Mouse (Mus musculus) intestine, postnatal 0 days (tissue): ENCODE measurements at regions not wholly inside any gene's neighbourhood (a gene's known extent, or its start where the extent isn't known, plus 50 kb on each side); places are given as distances from the start of the nearest gene placed in this dataset.

ENCODE experiments used
- ATAC-seq: fragments of 200-750 bp; cut with Nextera tagmentation; 2 replicates; pipeline ENCODE4 v1.8.0; 2017; ENCODE audit warnings: mild to moderate bottlenecking, moderate TSS enrichment, moderate library complexity
- H3K27ac ChIP-seq: fragments of 300-500 bp; sonication (generic); 2 replicates; pipeline ENCODE4 v1.5.1; 2014; ENCODE audit warnings: mild to moderate bottlenecking, low read depth, low read length, moderate library complexity
- H3K27me3 ChIP-seq: fragments of 300-500 bp; sonication (generic); replicated peaks from 2 replicates; pipeline ENCODE4 v1.6.1; 2014; ENCODE audit warnings: low read length, mixed read lengths; ENCODE audit not compliant: control insufficient read depth, insufficient read depth
- H3K36me3 ChIP-seq: fragments of 300-500 bp; sonication (generic); 2 replicates; pipeline ENCODE4 v1.6.1; 2014; ENCODE audit warnings: mild to moderate bottlenecking, moderate library complexity; ENCODE audit not compliant: control insufficient read depth, insufficient read depth
- H3K4me1 ChIP-seq: fragments of 300-500 bp; sonication (generic); replicated peaks from 2 replicates; pipeline ENCODE4 v1.6.1; 2014; ENCODE audit warnings: antibody characterized with exemption, low read length, mixed read lengths; ENCODE audit not compliant: control insufficient read depth, insufficient read depth
- H3K4me2 ChIP-seq: fragments of 300-500 bp; sonication (generic); replicated peaks from 2 replicates; pipeline ENCODE4 v1.6.1; 2014; ENCODE audit warnings: low read depth, mild to moderate bottlenecking, moderate library complexity
- H3K4me3 ChIP-seq: fragments of 300-500 bp; sonication (generic); 2 replicates; pipeline ENCODE4 v1.5.1; 2014; ENCODE audit warnings: low read depth, low read length
- H3K9ac ChIP-seq: fragments of 300-500 bp; sonication (generic); 2 replicates; pipeline ENCODE4 v1.6.1; 2014; ENCODE audit warnings: mild to moderate bottlenecking, low read depth, low read length
- H3K9me3 ChIP-seq: fragments of 300-500 bp; sonication (generic); 2 replicates; pipeline ENCODE4 v1.6.1; 2016; ENCODE audit warnings: mixed run types; ENCODE audit not compliant: control insufficient read depth
- CTCF ChIP-seq: sonication (generic); IDR thresholded peaks from 2 replicates; pipeline ENCODE4 v1.5.1; 2016; ENCODE audit warnings: low read depth, mild to moderate bottlenecking, control low read depth, antibody characterized with exemption, moderate library complexity
- WGBS: fragments of 180-500 bp; shearing (Covaris S2); extraction: QIAGEN DNeasy Blood & Tissue Kit; methylation state at CpG from one replicate; pipeline ENCODE4 v1.1.7; 2014; 5-methylcytosine and 5-hydroxymethylcytosine counted together

GRCm38 (mm10) chr2:179197471-179197870, 244.8 kb upstream of the Cdh4 start:
- Histone ChIP-seq H3K9me3 (no peaks in the 10 kb centered on the region), H3K36me3 (no peaks in the 10 kb centered on the region), H3K4me1 (no peaks in the 10 kb centered on the region), H3K27ac (no peak overlapping the region), H3K4me3 (no peak overlapping the region), H3K9ac (no peak overlapping the region), H3K4me2 (no peak overlapping the region), H3K27me3 (no peaks in the 10 kb centered on the region)
- ATAC-seq = no peak
- 84% methylated on average over 1 of the region's 1 CpGs for WGBS
- TF ChIP-seq CTCF = no peak

GRCm38 (mm10) chr2:179200495-179200894, 241.7 kb upstream of the Cdh4 start:
- Histone ChIP-seq H3K27ac (no peak overlapping the region), H3K4me3 (no peak overlapping the region), H3K9me3 (no peaks in the 10 kb centered on the region), H3K4me2 (no peak overlapping the region), H3K27me3 (no peaks in the 10 kb centered on the region), H3K4me1 (no peaks in the 10 kb centered on the region), H3K9ac (no peak overlapping the region), H3K36me3 (no peaks in the 10 kb centered on the region)
- ATAC-seq = no peak
- TF ChIP-seq CTCF = no peak
- WGBS = 6% methylated on average over 6 of the region's 6 CpGs

- no peak overlapping the region for H3K27ac ChIP-seq
- H3K27me3 ChIP-seq = no peaks in the 10 kb centered on the region
- no peaks in the 10 kb centered on the region for H3K4me1 ChIP-seq
- no peak overlapping the region for H3K9ac ChIP-seq
- no peak for ATAC-seq
- H3K4me2 ChIP-seq = no peak overlapping the region
- H3K4me3 ChIP-seq = no peak overlapping the region
- no peaks in the 10 kb centered on the region for H3K36me3 ChIP-seq
- no peaks in the 10 kb centered on the region for H3K9me3 ChIP-seq
- 80% methylated on average over 10 of the region's 10 CpGs for WGBS
- no peak for TF ChIP-seq CTCF
Observed at GRCm38 (mm10) chr2:179210164-179210805, 231.9 kb upstream of the Cdh4 start.

GRCm38 (mm10) chr2:179216773-179217172, 225.5 kb upstream of the Cdh4 start:
- Histone ChIP-seq H3K36me3 (no peaks in the 10 kb centered on the region), H3K27me3 (no peaks in the 10 kb centered on the region), H3K4me1 (no peaks in the 10 kb centered on the region), H3K9ac (no peak overlapping the region), H3K27ac (no peak overlapping the region), H3K4me2 (no peak overlapping the region), H3K9me3 (no peaks in the 10 kb centered on the region), H3K4me3 (no peak overlapping the region)
- ATAC-seq = no peak
- no peak for TF ChIP-seq CTCF
- WGBS = 50% methylated on average over 2 of the region's 2 CpGs

GRCm38 (mm10) chr2:179228096-179228495, 214.1 kb upstream of the Cdh4 start:
- Histone ChIP-seq H3K9ac (no peak overlapping the region), H3K27me3 (no peaks in the 10 kb centered on the region), H3K27ac (no peak overlapping the region), H3K4me1 (no peaks in the 10 kb centered on the region), H3K4me2 (no peak overlapping the region), H3K9me3 (no peaks in the 10 kb centered on the region), H3K4me3 (no peak overlapping the region), H3K36me3 (no peaks in the 10 kb centered on the region)
- WGBS = 72% methylated on average over 7 of the region's 7 CpGs
- ATAC-seq = no peak
- no peak for TF ChIP-seq CTCF

GRCm38 (mm10) chr2:179231708-179232354, 210.4 kb upstream of the Cdh4 start:
- ATAC-seq = no peak
- Histone ChIP-seq H3K4me2 (no peak overlapping the region), H3K4me3 (no peak overlapping the region), H3K27ac (no peak overlapping the region), H3K27me3 (no peaks in the 10 kb centered on the region), H3K9ac (no peak overlapping the region), H3K4me1 (no peaks in the 10 kb centered on the region), H3K36me3 (no peaks in the 10 kb centered on the region), H3K9me3 (no peaks in the 10 kb centered on the region)
- WGBS = 74% methylated on average over 6 of the region's 6 CpGs
- TF ChIP-seq CTCF = no peak
